Mouse (Mus musculus): Measurements from ENCODE around the gene Tbx10. TPM values are rescaled to one million over a fixed set of nuclear protein-coding genes. Genes with fewer than 3 reads are reported as not detected.
"Not testable (repeated sequence)": the region's sequence is repeated elsewhere in the genome, so short reads cannot be mapped to it uniquely, and the experiment has no call there.

The Tbx10 gene
- polyA plus RNA-seq, 1 experiment = 0.31 TPM

GRCm38 (mm10) chr19:3951461-3951860 is 41.1 kb upstream of the Tbx10 start:
- Histone ChIP-seq H3K36me3 (ENCODE audit: control insufficient read depth, insufficient read depth, low read length) (no peaks in the 10 kb centered on the region), H3K27me3 (replicated peaks; ENCODE audit: control insufficient read depth, insufficient read depth, low read length) (no peaks in the 10 kb centered on the region), H3K4me3 (ENCODE audit: insufficient read depth, low read depth, low read length) (no peak overlapping the region), H3K27ac (ENCODE audit: insufficient read depth, low read depth, low read length) (no peak overlapping the region), H3K4me1 (ENCODE audit: control insufficient read depth, insufficient read depth, low read length) (peaks cover 19% of the 10 kb centered on the region)
- no peak for DNase-seq
- TF ChIP-seq POLR2A (IDR thresholded peaks at IDR 0.05; ENCODE audit: low read depth, low read length) = no peak
- TF ChIP-seq CTCF (conservative IDR thresholded peaks at IDR 0.05; ENCODE audit: insufficient read depth, insufficient read length, low read depth, low read length) = no peak

GRCm38 (mm10) chr19:3952099-3952498 is 40.5 kb upstream of the Tbx10 start:
- DNase-seq = no peak
- no peaks in the 10 kb centered on the region for H3K27me3 ChIP-seq (replicated peaks; ENCODE audit: control insufficient read depth, insufficient read depth, low read length)
- H3K4me1 ChIP-seq (ENCODE audit: control insufficient read depth, insufficient read depth, low read length) = peaks cover 21% of the 10 kb centered on the region
- WGBS = 50% methylated on average over 1 of the region's 1 CpGs
- no peak overlapping the region for H3K4me3 ChIP-seq (ENCODE audit: insufficient read depth, low read depth, low read length)
- no peaks in the 10 kb centered on the region for H3K36me3 ChIP-seq (ENCODE audit: control insufficient read depth, insufficient read depth, low read length)
- no peak for TF ChIP-seq CTCF (conservative IDR thresholded peaks at IDR 0.05; ENCODE audit: insufficient read depth, insufficient read length, low read depth, low read length)
- TF ChIP-seq POLR2A (IDR thresholded peaks at IDR 0.05; ENCODE audit: low read depth, low read length) = no peak
- H3K27ac ChIP-seq (ENCODE audit: insufficient read depth, low read depth, low read length) = no peak overlapping the region

DNA sequence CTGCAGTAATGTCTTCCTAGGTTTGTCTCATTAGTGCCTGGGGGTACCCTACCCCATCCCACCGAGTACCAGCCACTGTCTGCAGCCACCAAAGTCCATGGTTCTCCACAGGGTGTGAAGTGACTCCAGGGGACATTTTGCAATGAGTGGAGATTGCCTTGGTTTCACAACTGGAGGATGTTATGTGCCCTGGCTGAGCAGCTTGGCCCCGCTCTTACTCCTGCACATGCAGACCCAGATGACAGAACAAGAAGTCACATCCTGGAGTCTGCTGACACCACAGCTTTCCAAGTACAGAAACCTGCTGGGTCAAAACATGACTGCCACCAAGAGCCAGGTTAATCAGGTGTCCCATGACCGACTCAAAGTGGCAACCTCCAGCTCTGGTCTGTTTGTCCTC is 37.5 kb upstream of the Tbx10 start:
- TF ChIP-seq CTCF (conservative IDR thresholded peaks at IDR 0.05; ENCODE audit: insufficient read depth, insufficient read length, low read depth, low read length) = no peak
- TF ChIP-seq POLR2A (IDR thresholded peaks at IDR 0.05; ENCODE audit: low read depth, low read length) = no peak
- Histone ChIP-seq H3K27ac (ENCODE audit: insufficient read depth, low read depth, low read length) (no peak overlapping the region), H3K27me3 (replicated peaks; ENCODE audit: control insufficient read depth, insufficient read depth, low read length) (no peaks in the 10 kb centered on the region), H3K36me3 (ENCODE audit: control insufficient read depth, insufficient read depth, low read length) (no peaks in the 10 kb centered on the region), H3K4me1 (ENCODE audit: control insufficient read depth, insufficient read depth, low read length) (peaks cover 12% of the 10 kb centered on the region), H3K4me3 (ENCODE audit: insufficient read depth, low read depth, low read length) (no peak overlapping the region)
- WGBS = 58% methylated on average over 3 of the region's 3 CpGs
- DNase-seq = peak; percentile 45

DNA sequence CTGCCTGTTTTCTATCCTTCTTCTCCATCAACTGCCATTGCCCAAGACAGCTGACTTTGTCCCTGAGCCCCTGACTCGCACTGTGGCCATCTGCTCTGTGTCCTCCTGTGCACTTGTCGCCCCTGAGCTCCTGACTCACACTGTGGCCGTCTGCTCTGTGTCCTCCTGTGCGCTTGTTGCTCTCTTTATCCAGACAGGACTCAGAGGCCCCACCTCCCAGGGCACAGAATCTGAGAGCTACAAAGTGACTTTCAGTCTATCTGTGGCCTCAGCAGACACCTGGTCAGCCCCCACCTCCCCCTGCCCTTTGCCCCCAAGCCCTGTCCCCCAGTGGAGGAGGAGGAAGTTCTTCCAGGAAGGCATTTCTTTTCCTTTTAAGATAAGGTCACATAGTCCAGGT is 36.7 kb upstream of the Tbx10 start:
- Histone ChIP-seq H3K36me3 (ENCODE audit: control insufficient read depth, insufficient read depth, low read length) (no peaks in the 10 kb centered on the region), H3K27me3 (replicated peaks; ENCODE audit: control insufficient read depth, insufficient read depth, low read length) (no peaks in the 10 kb centered on the region), H3K4me3 (ENCODE audit: insufficient read depth, low read depth, low read length) (no peak overlapping the region), H3K4me1 (ENCODE audit: control insufficient read depth, insufficient read depth, low read length) (peaks cover 10% of the 10 kb centered on the region), H3K27ac (ENCODE audit: insufficient read depth, low read depth, low read length) (peak overlapping the region; percentile 39)
- TF ChIP-seq CTCF (conservative IDR thresholded peaks at IDR 0.05; ENCODE audit: insufficient read depth, insufficient read length, low read depth, low read length) (no peak), POLR2A (IDR thresholded peaks at IDR 0.05; ENCODE audit: low read depth, low read length) (no peak)
- peak; percentile 47 for DNase-seq
- 57% methylated on average over 4 of the region's 4 CpGs for WGBS

GRCm38 (mm10) chr19:3957296-3958036 is 35.1 kb upstream of the Tbx10 start:
- H3K27ac ChIP-seq (ENCODE audit: insufficient read depth, low read depth, low read length) = peak overlapping the region; percentile 51; the same call in 1 of the 2 replicates
- 54% methylated on average over 5 of the region's 5 CpGs for WGBS
- peak; percentile 78 for DNase-seq
- H3K27me3 ChIP-seq (replicated peaks; ENCODE audit: control insufficient read depth, insufficient read depth, low read length); H3K4me3 ChIP-seq (ENCODE audit: insufficient read depth, low read depth, low read length); H3K4me1 ChIP-seq (ENCODE audit: control insufficient read depth, insufficient read depth, low read length); H3K36me3 ChIP-seq (ENCODE audit: control insufficient read depth, insufficient read depth, low read length): not testable (repeated sequence)

GRCm38 (mm10) chr19:3958470-3958869 is 34.1 kb upstream of the Tbx10 start, which contains the start of gene Aldh3b3:
TSS of gene Aldh3b3 (plus strand) at chr19:3958645.
- peaks cover 10% of the 10 kb centered on the region for H3K4me1 ChIP-seq (ENCODE audit: control insufficient read depth, insufficient read depth, low read length)
- no peaks in the 10 kb centered on the region for H3K36me3 ChIP-seq (ENCODE audit: control insufficient read depth, insufficient read depth, low read length)
- H3K27me3 ChIP-seq (replicated peaks; ENCODE audit: control insufficient read depth, insufficient read depth, low read length) = no peaks in the 10 kb centered on the region
- peak within 1 kb of the TSS; percentile 51; the same call in 1 of the 2 replicates for H3K27ac ChIP-seq (ENCODE audit: insufficient read depth, low read depth, low read length)
- 46% methylated on average over 4 of the region's 4 CpGs for WGBS
- DNase-seq = peak; percentile 68
- no peak within 1 kb of the TSS for H3K4me3 ChIP-seq (ENCODE audit: insufficient read depth, low read depth, low read length)
- TF ChIP-seq CTCF (conservative IDR thresholded peaks at IDR 0.05; ENCODE audit: insufficient read depth, insufficient read length, low read depth, low read length) (no peak), POLR2A (IDR thresholded peaks at IDR 0.05; ENCODE audit: low read depth, low read length) (no peak)

- Histone ChIP-seq H3K4me3 (ENCODE audit: insufficient read depth, low read depth, low read length) (no peak overlapping the region), H3K27ac (ENCODE audit: insufficient read depth, low read depth, low read length) (peak overlapping the region; percentile 14; the same call in 1 of the 2 replicates), H3K36me3 (ENCODE audit: control insufficient read depth, insufficient read depth, low read length) (no peaks in the 10 kb centered on the region), H3K4me1 (ENCODE audit: control insufficient read depth, insufficient read depth, low read length) (peaks cover 10% of the 10 kb centered on the region), H3K27me3 (replicated peaks; ENCODE audit: control insufficient read depth, insufficient read depth, low read length) (no peaks in the 10 kb centered on the region)
- TF ChIP-seq POLR2A (IDR thresholded peaks at IDR 0.05; ENCODE audit: low read depth, low read length) (no peak), CTCF (conservative IDR thresholded peaks at IDR 0.05; ENCODE audit: insufficient read depth, insufficient read length, low read depth, low read length) (no peak)
- peak; percentile 91 for DNase-seq
Measured at GRCm38 (mm10) chr19:3959030-3959429, 33.5 kb upstream of the Tbx10 start.

Data from kidney, adult 2 months (tissue).